Mouse (Mus musculus) adrenal gland, postnatal 14 days (tissue): ENCODE results near the gene Ino80e. TPM values are rescaled to one million over a fixed set of nuclear protein-coding genes. Genes with fewer than 3 reads are reported as not detected.
A peak's percentile ranks its signal among the peaks of the same experiment; 100 is the strongest.

Source experiments
- DNase-seq: peaks from one replicate; pipeline ENCODE4 v3.0.0; 2021; ENCODE audit warnings: mixed read lengths
- total RNA-seq: library from RNA; stranded (reverse); gene quantifications from 2 replicates; pipeline ENCODE4 v1.2.3, GENCODE M21; 2021

Ino80e gene
- total RNA-seq, 1 experiment from 2014 or later, result 39.2 TPM

DNA sequence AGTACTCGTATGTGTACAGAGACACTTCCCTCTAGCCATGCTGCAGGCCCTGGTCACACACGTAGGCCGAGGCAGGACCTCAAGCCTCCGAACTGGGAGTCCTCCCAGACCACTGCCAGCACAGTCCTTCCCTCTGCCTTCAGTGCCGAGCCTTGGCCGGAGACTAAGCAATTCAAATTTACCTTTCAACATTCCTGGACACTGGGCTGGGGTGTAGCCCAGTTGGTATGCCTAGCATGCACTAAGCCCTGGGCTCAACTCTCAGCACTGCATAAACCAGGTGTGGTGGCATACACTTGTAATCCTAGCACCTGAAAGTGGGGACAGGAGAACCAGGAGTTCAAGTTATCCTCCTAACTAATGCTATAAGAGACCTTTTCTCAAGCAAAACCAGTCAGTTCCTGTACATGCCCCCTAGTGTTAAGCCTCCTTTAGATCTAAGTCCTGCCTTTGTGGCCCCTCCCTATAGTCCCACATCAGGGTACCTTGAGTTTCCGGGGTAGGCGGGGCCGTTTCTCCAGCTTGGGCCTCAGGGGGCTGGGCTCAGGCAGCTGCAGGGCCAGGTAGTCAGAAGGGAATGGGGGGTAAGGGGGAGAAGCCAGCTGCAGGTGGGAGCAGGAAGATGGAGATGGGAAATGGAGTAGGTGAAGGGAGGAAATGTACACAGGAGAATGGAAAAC lies 5.3 kb downstream of the Ino80e start:
- no peak for DNase-seq

DNA sequence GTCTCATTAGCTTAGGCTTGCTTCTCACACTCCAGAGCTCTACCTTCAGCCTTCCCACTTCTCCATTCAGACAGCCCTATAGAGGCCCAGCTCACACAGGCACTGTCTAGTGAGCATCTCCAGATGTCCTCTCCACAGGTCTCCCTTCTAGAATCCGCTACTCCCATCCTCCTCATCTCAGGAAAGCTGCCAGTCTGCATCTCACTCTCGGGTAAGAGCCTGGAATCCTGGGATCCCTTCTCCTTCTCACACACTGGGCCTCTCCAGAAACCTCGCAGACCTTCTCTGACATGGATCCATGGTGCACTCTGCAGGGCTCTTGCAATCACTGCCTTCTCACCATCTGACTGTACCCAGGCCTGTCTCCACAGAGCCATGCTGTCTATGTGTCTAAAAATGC lies 6.5 kb downstream of the Ino80e start:
- no peak for DNase-seq

DNA sequence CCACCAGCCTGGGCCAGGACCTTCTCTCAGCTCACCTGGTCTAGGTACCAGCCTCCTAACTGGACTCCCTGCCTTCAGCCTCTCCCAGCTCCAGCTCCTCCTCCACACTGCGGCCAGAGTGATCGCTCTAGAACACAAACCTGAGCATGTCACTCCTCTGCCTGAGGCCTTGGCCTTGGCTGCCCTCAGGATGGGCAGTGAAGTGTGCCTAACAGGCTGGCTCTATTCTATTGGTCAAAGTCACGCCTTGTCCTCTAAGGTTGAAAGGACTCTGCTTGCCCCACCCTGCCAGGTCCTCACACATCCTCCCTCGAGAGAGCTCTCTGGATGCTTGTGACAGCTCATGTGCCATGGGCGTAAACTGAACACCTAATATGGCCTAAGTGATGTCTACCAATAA lies 8.7 kb downstream of the Ino80e start:
- no peak for DNase-seq

DNA sequence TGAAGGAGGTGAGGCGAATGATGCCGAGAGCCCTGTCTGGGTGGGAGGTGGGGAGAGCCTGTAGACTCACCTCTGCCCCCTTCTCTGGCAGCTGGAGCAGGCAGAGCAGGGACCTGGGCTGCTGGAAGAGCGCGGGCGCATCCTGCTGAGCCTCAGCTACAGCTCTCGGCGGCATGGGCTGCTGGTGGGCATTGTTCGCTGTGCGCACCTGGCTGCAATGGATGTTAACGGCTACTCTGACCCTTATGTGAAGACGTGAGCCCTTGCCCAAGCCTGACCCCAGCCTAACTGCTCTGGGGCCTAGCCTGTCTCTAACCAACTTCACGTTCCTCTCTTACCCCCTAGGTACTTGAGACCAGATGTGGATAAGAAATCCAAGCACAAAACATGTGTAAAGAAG lies 11.0 kb downstream of the Ino80e start:
- DNase-seq, result no peak

DNA sequence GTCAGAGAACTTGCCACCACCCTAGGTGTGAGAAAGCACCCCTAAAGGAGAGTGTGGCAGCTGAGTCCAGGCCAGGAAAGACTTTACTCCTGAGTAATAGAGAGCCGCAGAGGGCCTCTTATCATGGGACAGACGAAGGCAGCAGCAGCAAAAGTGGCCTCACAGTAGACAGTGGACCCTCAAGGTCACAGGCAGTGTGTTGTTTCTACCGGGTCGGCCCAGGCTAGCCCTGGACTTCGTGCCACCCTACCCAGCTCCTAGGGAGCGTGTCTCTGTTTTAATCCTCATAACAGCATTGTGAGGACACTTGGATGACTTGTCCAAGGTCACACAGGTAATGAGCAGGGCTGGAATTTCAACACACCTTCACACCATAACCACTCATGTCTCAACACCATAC lies 12.0 kb downstream of the Ino80e start:
- DNase-seq, result no peak

DNA sequence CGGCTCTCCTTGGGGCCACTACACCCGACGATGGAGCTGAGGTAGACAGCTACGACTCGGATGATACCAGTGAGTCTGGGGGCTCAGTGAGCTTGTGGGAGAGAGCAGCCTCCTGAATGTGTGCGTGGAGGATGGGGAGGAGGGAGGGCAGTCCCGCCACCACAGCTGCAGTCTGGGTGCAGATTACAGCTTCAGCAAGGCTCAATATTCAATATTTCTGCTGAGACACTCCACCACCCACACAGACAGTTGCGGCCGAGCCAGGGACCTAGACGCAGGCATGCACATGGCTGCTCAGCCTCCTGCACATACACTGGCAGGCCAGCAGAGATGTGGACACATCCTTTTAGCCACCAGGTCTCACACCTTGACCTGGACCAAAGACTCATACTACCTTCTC lies 13.4 kb downstream of the Ino80e start:
- no peak for DNase-seq

DNA sequence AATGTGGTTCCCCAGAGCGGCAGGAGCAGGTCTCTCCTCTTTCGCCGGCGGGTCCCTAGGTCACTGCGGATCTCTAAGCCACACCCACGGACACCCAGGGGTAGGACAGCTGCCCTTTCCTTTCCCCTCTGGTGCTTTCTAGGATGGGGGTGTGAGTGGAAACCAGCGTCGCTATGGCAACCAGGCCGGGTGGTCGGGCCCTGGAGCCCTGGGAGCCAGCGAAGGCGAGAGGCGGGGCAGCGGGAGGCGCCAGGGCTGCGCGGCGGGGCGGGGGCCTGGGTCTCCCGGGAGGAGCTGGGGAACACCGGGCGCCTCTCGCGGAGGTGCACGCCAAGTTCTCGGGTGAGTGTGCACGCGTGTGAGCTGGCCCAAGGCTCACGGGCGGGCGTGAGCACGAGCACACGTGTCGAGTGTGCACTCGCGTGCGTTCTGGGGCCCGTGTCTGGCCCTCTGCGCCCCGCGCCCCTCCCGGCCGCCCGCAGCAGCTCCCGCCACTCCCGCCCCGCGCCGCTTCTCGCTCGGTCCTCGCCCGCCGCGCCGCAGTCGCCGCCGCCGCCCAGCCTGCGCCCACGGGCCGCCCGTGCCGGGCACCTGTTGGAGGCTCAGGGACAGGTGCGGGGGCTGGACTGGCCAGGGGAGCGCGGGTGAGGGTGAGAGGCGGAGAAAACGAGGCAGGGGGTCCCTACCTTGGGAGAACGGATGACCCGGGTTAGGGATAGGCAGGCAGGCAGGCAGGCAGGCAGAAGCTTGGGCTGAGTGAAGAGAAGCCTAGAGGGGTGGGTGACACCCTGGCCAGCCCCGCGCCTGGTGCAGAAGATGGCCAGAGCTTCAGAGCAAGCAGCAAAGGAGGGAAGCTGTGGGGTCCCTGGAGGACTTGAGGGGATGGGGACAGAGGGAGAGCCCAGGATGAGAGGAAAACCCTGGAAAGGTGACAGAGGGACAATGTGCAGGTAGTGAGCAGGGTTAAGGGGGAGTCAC lies 14.5 kb downstream of the Ino80e start:
- peak; percentile 47 for DNase-seq

DNA sequence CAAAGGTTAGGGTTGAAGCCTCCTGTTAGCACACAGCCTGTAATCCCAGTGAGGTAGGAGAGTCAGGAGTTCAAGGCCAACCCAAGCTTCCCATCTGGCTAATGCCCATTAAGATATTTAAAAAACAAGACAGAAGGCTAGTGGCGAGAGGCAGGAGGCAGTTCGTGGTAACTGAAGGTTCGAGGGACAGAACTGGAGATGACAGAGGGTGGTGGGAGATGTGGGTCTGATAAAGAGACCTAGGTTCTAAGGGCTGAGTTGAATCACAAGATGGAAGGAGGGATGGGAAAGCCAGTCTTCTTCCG lies 15.1 kb downstream of the Ino80e start, which contains the start of gene Doc2a:
Gene Doc2a, plus strand, starts transcription at position 301 of the 305 bp plus-strand sequence.
- no peak for DNase-seq

DNA sequence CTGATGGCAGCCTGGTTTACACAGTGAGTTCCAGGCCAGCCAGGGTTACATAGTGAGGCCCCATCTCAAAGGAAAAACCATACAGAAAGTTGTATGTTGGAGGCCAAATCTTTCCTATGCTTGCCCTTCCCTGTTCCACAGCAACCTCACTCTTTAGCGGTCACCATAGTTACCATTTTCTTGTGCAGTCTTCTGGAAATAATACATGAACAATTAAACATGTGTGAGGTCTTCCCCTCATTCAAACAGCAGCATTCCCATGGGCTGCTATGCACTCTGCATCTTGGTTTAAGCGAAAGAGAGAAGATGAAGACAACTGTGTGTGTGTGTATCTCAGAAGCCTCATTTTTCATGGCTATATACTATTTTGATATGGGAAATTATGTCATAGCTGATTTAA lies 16.7 kb downstream of the Ino80e start:
- no peak for DNase-seq

DNA sequence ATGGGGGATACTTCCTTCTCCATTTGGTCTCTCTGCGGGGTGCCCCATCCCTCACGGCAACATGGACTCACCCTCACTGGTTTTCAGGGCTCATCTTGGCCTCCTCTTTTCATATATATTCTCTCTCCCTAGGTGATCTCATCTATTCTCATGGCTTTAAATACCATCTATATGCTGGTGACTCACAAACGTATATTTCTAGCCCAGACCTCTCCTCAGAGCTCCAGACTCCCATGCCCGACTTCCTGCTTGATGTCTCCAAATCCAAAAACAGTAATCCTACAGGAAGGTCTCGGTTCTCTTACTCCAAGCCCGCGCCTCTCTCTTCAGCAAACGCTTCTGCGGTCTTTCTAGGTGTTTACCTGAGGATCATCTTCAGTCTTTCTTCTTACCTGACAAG lies 18.9 kb downstream of the Ino80e start:
- no peak for DNase-seq

DNA sequence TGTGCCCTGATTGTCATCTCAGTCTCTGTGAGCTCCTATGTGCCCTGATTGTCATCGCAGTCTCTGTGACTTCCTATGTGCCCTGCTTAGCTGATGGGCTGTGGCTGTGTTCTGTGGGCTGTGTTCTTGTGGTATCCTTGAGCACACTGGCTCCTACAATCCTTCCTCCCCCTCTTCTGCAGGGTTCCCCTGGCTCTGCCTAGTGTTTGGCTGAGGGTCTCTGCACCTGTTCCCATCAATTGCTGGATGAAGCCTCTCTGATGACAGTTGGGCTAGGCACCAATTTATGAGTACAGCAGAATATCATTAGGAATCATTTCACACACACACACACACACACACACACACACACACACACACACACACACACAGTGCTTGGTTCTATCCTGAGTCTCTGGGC lies 28.9 kb downstream of the Ino80e start:
- DNase-seq, result no peak

DNA sequence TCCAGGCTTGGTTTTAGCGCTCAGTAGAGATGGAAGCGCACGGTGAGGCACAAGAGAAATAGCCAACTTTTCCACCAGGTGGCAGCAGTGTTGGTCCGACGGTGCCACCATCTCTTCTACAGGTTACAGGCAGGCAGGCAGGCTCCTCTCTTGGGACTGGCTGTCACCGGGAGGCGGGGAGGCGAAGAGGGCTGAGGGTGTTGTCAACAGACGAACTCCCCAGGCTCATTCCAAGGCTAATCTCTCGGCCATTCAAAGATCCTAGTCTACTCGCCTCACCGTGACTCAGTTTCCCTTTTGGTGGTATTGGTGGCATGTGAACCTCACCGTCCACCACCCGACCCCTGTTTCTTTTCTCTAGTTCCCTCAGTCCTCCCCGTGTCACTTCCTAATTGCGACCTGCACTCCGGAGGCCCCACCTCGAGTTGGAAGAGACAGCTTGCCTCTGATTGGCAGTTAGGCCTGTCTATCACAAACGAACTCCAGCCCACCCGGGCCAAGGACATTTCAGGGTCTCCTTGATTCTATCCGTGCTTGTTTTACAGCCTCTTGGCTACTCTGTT lies 30.1 kb downstream of the Ino80e start:
- DNase-seq, result peak; percentile 90

DNA sequence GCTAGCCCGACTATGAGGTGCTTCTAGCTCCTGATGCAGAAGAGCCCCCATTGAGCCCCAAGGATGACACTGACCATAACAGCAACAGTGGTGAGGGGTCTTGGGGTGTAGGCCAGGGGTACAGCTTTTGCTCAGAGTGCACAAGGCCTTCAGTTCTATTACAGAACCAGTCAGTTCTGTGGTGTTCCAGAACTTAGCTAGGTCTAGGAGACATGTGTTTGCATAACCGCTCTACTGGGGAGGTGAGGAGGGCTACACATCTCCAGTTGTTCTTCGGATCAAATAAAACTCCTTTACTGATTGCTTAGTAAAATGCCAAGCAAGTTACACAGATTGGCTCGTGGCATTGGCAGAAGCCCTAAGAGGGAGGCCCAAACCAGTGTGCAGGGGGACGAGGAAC lies 30.6 kb downstream of the Ino80e start, which contains the start of gene 4930451I11Rik:
Gene 4930451I11Rik, minus strand, starts transcription at position 101 of the 400 bp plus-strand sequence.
- no peak for DNase-seq

DNA sequence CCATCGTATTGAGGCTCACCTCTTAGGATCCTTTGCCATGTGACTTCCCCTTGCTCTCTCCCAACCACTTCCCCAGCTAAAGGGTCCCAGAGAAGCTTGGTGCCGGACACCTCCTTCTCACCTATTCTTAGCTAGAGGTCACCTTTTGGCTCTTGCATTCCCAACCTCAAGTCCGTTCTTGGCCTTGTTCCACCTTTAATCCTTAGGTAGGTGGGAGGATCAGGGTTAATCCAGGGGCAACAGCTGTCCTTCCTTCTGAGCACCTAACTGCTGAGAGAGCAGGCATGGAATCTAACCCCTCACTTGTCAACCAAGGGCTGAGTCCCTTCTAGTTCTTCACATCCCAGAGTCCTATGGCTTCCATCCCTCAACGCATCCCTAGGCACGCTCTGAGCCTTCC lies 36.2 kb downstream of the Ino80e start:
- no peak for DNase-seq

DNA sequence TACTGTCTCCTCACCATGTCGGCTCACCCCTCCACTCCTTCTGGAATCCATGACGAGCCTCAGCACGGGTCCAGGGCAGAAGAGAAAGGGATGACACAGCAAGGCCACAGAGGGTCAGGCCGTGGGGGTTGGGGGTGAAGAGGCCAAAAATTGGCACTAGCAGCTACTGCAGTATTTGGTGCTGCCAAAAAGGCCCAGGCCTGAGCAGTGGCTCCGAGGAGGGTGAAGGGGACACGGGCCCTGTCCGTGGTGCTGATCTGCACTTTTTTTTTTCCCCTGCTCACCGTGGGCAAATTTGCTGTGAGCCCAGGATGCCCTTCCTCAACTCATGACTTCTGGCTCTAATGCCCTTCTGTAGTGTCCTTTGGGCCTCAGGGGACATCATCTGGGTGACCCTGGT lies 36.8 kb downstream of the Ino80e start:
- DNase-seq, result peak; percentile 69

DNA sequence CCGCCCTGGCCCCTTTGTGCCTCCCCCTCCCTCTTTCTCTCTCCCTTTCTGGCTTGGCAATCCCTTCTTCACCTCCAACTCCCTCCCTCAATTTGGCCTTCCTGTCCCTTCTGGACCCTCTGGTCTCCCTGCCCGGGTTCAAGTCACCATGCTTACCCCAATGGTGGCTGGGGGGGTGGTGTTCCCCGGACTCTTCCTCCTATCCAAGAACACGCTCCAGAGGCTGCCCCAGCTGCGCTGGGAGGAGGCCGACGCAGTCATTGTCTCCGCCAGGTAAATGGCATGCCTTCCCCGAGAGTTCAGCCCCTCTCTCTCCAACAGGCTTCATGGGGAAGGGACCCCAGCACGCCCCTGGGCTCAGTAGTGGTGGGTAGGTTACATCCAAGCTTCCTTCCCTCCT lies 38.2 kb downstream of the Ino80e start:
- no peak for DNase-seq

DNA sequence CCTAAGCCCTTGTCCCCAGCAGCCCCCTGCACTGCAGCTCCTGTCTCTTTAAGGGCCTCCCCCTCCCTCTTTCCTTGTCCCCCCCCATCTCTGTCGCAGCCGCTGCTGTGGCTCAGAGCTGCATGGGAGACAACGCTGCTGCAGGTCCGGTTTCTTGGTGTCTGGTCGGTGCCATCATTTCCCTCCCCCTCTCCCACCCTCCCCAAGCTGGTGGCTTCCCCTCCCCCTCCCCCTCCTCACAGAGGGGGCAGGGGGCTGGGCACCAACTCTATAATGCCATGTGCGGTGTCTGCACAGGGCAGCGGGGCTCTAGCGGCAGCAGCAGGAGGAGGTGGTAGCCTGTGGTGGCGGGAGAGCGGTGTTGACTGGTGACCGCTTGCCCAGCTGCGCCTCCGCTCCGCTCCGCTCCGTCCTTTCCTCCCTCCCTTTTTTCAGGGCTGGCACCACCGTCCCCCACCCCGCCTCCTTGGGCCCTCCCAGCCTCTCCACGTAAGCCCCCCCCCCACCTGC lies 38.9 kb downstream of the Ino80e start:
- peak; percentile 48 for DNase-seq

DNA sequence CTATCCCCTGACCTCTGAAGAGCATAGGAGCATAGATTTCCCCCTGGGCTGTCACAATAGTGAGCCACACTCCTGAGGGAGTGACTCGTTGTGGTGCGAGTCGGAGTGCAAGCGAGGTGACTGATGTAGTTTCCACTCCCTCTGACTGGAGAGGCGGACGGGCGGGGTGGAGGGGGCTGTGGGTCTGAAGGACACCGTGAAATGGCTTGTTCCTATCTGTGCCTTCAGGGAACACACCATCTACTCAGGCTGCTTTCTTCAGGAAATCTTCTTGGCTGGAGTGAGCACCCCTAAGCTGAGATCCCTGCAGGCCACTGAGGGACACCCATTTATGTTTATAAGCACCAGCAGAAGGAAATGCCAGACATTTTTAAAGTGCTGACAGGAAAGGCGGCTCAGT lies 39.4 kb downstream of the Ino80e start:
- DNase-seq, result peak; percentile 82

DNA sequence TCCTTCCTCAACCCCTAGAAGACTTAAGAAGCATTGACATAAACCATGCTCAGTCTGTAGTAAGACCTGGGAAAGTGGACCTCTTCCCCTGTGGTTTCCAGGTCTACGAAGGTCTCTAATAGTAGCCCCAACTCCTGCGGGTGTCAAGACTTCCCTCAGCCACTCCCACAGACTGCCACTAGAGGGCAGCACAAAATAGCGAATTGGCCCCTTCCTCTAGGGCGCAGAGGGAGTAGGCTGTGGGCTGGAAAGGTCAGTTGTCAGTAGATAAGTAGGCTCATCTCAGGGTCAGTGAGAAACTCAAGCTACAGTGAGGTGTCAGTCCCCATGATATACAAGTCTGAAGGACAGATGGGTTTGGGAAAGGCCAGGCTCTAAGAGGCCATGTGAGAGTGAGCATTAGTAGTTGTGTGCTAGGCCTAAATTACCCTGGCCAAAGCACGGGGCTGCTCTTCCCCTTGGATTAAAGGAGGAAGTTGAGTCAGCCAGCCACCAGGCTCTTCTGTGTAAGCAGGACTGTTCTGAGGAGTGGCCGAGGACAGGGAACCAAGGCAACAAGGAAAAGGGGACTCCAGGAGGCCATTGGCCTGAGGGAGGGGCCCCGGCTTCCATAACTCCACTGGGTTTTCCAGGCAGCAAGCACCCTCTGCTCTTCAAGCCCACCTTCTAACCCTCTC lies 40.2 kb downstream of the Ino80e start:
- peak; percentile 93 for DNase-seq

DNA sequence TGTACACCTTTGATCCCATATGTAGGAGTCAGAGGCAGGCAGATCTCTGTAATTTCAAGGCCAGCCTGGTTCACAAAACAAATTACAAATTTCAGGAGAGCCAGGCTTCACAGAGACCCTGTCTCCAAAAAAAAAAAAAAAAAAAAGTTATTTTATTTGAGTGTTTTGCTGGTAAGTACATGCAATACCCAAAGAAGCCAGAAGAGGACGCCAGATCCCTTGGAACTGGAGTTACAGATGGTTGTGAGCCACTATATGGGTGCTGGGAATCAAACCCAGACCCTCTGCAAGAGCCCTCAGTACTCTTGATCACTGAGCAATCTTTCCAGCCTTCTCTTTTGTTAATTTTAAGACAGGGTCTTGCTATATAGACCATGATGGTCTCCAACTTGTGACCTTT lies 43.4 kb downstream of the Ino80e start:
- DNase-seq, result no peak

DNA sequence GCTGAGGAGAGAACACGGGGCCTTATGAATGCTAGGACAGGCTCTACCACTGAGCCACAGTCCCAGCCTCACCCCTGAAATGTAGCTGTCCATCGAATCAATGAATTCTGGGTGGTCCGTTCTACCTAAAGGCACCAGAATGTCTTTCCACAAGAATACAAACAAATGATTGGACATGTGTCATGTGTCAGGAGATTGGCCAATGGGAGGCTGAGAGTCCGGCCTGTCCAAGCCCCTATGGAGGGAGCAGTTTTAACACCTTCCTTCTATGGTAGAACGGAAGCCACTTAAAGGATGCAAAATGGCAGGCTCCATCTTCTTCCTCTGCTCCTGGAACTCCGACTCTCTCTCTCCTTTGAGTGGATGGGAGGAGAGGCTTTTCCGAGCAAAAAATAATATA lies 44.6 kb downstream of the Ino80e start:
- no peak for DNase-seq

DNA sequence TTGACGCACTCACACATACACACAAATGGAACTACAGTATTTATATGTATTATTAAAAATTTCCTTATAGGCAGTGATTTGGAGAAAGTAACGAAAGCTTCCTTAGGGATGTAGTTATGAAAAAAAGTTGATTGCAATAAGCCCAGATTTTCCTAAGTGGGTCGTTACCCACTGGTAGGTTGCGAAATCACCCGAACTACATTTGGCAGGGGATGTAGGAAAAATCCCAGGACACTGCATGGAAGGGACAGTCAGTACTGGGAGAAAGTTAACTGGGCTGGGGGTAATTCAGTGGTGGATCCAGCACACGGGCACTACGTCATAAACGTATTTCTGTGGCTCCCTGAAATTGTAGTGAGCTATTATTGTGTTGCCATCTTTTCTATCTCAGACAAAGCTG lies 45.7 kb downstream of the Ino80e start:
- DNase-seq, result peak; percentile 58
